Mouse (Mus musculus): ENCODE data around the gene Nkain4. TPM values are rescaled to one million over a fixed set of nuclear protein-coding genes. Genes with fewer than 3 reads are reported as not detected.

Nkain4 gene
- not detected for total RNA-seq (2023)

GRCm38 (mm10) chr2:180954061-180955047 lies at the start of gene Nkain4:
Gene Nkain4, minus strand, starts transcription at chr2:180954699.

GRCm38 (mm10) chr2:180986449-180986848 lies 31.9 kb upstream of the Nkain4 start, which contains the start of gene Col20a1:
Gene Col20a1, plus strand, starts transcription at chr2:180986535.

GRCm38 (mm10) chr2:180967010-180967763 lies 12.7 kb upstream of the Nkain4 start, which contains the start of gene Arfgap1:
Gene Arfgap1, plus strand, starts transcription at chr2:180967225.

GRCm38 (mm10) chr2:180928723-180929122 lies 25.8 kb downstream of the Nkain4 start, which contains the start of gene Birc7:
Gene Birc7, plus strand, starts transcription at chr2:180929023.

GRCm38 (mm10) chr2:180920810-180921400 lies 33.6 kb downstream of the Nkain4 start, which contains the start of gene Ythdf1:
Gene Ythdf1, minus strand, starts transcription at chr2:180920949.

Other genes starting within 250 kb of the Nkain4 start
- gene Dido1, start 244.7 kb downstream of the Nkain4 start, total RNA-seq (2023) = 10 to 100 TPM; 50.7 to 52.8 TPM
- 10 to 100 TPM; 55.2 to 56.0 TPM for gene Gid8, start 244.6 kb downstream of the Nkain4 start, total RNA-seq (2023)
- gene Slc17a9, start 229.4 kb downstream of the Nkain4 start, total RNA-seq (2023) = 10 to 100 TPM; 18.6 to 25.9 TPM
- not detected for gene Bhlhe23, start 177.8 kb downstream of the Nkain4 start, total RNA-seq (2023)
- 10 to 100 TPM; 51.5 to 52.1 TPM for gene Ythdf1, start 33.8 kb downstream of the Nkain4 start, total RNA-seq (2023)
- not detected for gene Birc7, start 25.7 kb downstream of the Nkain4 start, total RNA-seq (2023)
- 10 to 100 TPM; 45.2 to 49.6 TPM for gene Arfgap1, start 12.5 kb upstream of the Nkain4 start, total RNA-seq (2023)
- gene Col20a1, start 31.8 kb upstream of the Nkain4 start, total RNA-seq (2023) = 1 to 10 TPM; 1.5 to 2.2 TPM
- gene Chrna4, start 88.8 kb upstream of the Nkain4 start, total RNA-seq (2023) = not detected
- gene Kcnq2, start 180.6 kb upstream of the Nkain4 start, total RNA-seq (2023) = not detected
- gene Eef1a2, start 202.3 kb upstream of the Nkain4 start, total RNA-seq (2023) = under 1 TPM in 1 of 2 experiments, not detected in 1; 0.16 TPM
- gene Ppdpf, start 232.5 kb upstream of the Nkain4 start, total RNA-seq (2023) = 10 to 100 TPM; 14.9 to 27.4 TPM
- not detected for gene Ptk6, start 248.1 kb upstream of the Nkain4 start, total RNA-seq (2023)

Data from neutrophil, adult 59 days (primary cell).